Mouse (Mus musculus) small intestine, adult 2 months (tissue): ENCODE results near the gene Ptpn21.

Experiments
- CTCF ChIP-seq: fragments of 200-500 bp; IDR thresholded peaks from 2 replicates; pipeline ENCODE4 v1.5.1; 2012; ENCODE audit warnings: low read depth, mild to moderate bottlenecking, control low read depth, inconsistent platforms, low read length, moderate library complexity, mixed read lengths; ENCODE audit not compliant: insufficient replicate concordance, insufficient read length; ENCODE audit errors: extremely low read depth
- POLR2A ChIP-seq: fragments of 200-500 bp; IDR thresholded peaks from 2 replicates; pipeline ENCODE4 v1.6.1; 2012; ENCODE audit warnings: low read depth, mild to moderate bottlenecking, control low read depth, inconsistent platforms, low read length, moderate library complexity

- TF ChIP-seq CTCF (no peak), POLR2A (no peak)
These were observed 2.1 kb downstream of the Ptpn21 start for GRCm38 (mm10) chr12:98734880-98735801.
